Mouse (Mus musculus): ENCODE results near the gene Usp6nl. TPM values are rescaled to one million over a fixed set of nuclear protein-coding genes. Genes with fewer than 3 reads are reported as not detected.
A peak's percentile ranks its signal among the peaks of the same experiment; 100 is the strongest.

Gene Usp6nl
- polyA plus RNA-seq, 1 experiment from 2014 or later = 8.6 TPM

GRCm38 (mm10) chr2:6309373-6309821 lies 13.1 kb upstream of the Usp6nl start:
- no peak overlapping the region for H3K9ac ChIP-seq (replicated peaks)
- no peaks in the 10 kb centered on the region for H3K27me3 ChIP-seq
- H3K36me3 ChIP-seq = no peaks in the 10 kb centered on the region
- no peaks in the 10 kb centered on the region for H3K4me1 ChIP-seq (replicated peaks)
- no peak for ATAC-seq
- no peak overlapping the region for H3K4me3 ChIP-seq (replicated peaks)
- no peak overlapping the region for H3K4me2 ChIP-seq (replicated peaks)
- WGBS = 92% methylated on average over 6 of the region's 6 CpGs
- no peaks in the 10 kb centered on the region for H3K9me3 ChIP-seq
- H3K27ac ChIP-seq = no peak overlapping the region

- no peaks in the 10 kb centered on the region for H3K4me1 ChIP-seq (replicated peaks)
- no peak overlapping the region for H3K27ac ChIP-seq
- 89% methylated on average over 10 of the region's 10 CpGs for WGBS
- no peak overlapping the region for H3K4me3 ChIP-seq (replicated peaks)
- H3K36me3 ChIP-seq = no peaks in the 10 kb centered on the region
- ATAC-seq = no peak
- H3K27me3 ChIP-seq = no peaks in the 10 kb centered on the region
- no peak overlapping the region for H3K9ac ChIP-seq (replicated peaks)
- no peak overlapping the region for H3K4me2 ChIP-seq (replicated peaks)
- H3K9me3 ChIP-seq = no peaks in the 10 kb centered on the region; the same call in 1 of the 2 replicates
Observed at GRCm38 (mm10) chr2:6312764-6313163, 9.7 kb upstream of the Usp6nl start.

DNA sequence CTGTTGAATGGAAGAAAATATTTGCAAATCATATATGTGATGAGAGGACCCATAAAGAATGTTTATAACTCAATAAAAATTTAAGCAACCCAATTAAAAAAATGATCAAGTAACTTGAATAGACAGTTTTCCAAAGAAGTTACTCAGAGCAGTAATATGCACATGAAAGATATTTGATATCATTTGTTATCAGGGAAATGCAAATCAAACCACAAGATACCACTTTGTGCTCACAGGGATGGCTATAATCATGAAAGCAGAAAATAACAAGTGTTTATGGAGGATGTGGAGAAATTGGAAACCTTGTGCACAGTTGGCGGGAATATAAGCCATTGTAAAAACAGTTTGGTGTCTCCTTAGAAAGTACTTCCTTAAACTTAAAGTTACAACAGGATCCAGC lies 8.7 kb upstream of the Usp6nl start:
- Histone ChIP-seq H3K4me1 (replicated peaks) (no peaks in the 10 kb centered on the region), H3K4me3 (replicated peaks) (no peak overlapping the region), H3K4me2 (replicated peaks) (no peak overlapping the region), H3K9me3 (no peaks in the 10 kb centered on the region; the same call in 1 of the 2 replicates), H3K27me3 (no peaks in the 10 kb centered on the region), H3K36me3 (no peaks in the 10 kb centered on the region), H3K9ac (replicated peaks) (no peak overlapping the region), H3K27ac (no peak overlapping the region)
- WGBS = 93% methylated on average over 1 of the region's 1 CpGs
- no peak for ATAC-seq

GRCm38 (mm10) chr2:6320153-6320552 lies 2.3 kb upstream of the Usp6nl start:
- no peak overlapping the region for H3K4me3 ChIP-seq (replicated peaks)
- no peak overlapping the region for H3K9ac ChIP-seq (replicated peaks)
- ATAC-seq = no peak
- no peaks in the 10 kb centered on the region for H3K9me3 ChIP-seq
- no peaks in the 10 kb centered on the region for H3K36me3 ChIP-seq
- WGBS = 91% methylated on average over 3 of the region's 3 CpGs
- peaks cover 24% of the 10 kb centered on the region for H3K4me1 ChIP-seq (replicated peaks)
- H3K27me3 ChIP-seq = 0 out of 2 replicates have a peak, but pooled peaks cover 3% of the 10 kb centered on the region
- H3K27ac ChIP-seq = no peak overlapping the region
- H3K4me2 ChIP-seq (replicated peaks) = no peak overlapping the region

GRCm38 (mm10) chr2:6321769-6322375 lies 595 bp upstream of the Usp6nl start:
- H3K9ac ChIP-seq (replicated peaks) = peak overlapping the region; percentile 97
- ATAC-seq = no peak; the same call in 1 of the 2 replicates
- 0 out of 2 replicates have a peak, but pooled peaks cover 3% of the 10 kb centered on the region for H3K27me3 ChIP-seq
- H3K4me3 ChIP-seq (replicated peaks) = peak overlapping the region; percentile 88
- H3K36me3 ChIP-seq = no peaks in the 10 kb centered on the region
- H3K4me2 ChIP-seq (replicated peaks) = peak overlapping the region; percentile 68
- peaks cover 30% of the 10 kb centered on the region for H3K4me1 ChIP-seq (replicated peaks)
- H3K27ac ChIP-seq = peak overlapping the region; percentile 98
- H3K9me3 ChIP-seq = no peaks in the 10 kb centered on the region
- WGBS = 7% methylated on average over 9 of the region's 9 CpGs

GRCm38 (mm10) chr2:6322938-6323521 lies 563 bp downstream of the Usp6nl start:
- no peaks in the 10 kb centered on the region for H3K9me3 ChIP-seq
- WGBS = under 1% methylated on average over 63 of the region's 70 CpGs
- H3K9ac ChIP-seq (replicated peaks) = peak overlapping the region; percentile 97
- ATAC-seq = peak; percentile 84
- 0 out of 2 replicates have a peak, but pooled peaks cover 3% of the 10 kb centered on the region for H3K27me3 ChIP-seq
- peaks cover 30% of the 10 kb centered on the region for H3K4me1 ChIP-seq (replicated peaks)
- H3K4me3 ChIP-seq (replicated peaks) = peak overlapping the region; percentile 88
- peak overlapping the region; percentile 98 for H3K27ac ChIP-seq
- H3K4me2 ChIP-seq (replicated peaks) = peak overlapping the region; percentile 68
- H3K36me3 ChIP-seq = no peaks in the 10 kb centered on the region

- Histone ChIP-seq H3K4me1 (replicated peaks) (peaks cover 34% of the 10 kb centered on the region), H3K36me3 (no peaks in the 10 kb centered on the region), H3K9ac (replicated peaks) (0 out of 2 replicates have a peak overlapping the region, but pooled peaks have one; percentile 10), H3K27ac (no peak overlapping the region), H3K27me3 (no peaks in the 10 kb centered on the region), H3K9me3 (no peaks in the 10 kb centered on the region), H3K4me2 (replicated peaks) (no peak overlapping the region), H3K4me3 (replicated peaks) (no peak overlapping the region)
- 36% methylated on average over 3 of the region's 3 CpGs for WGBS
- ATAC-seq = no peak
Observed at GRCm38 (mm10) chr2:6325646-6326045, 3.2 kb downstream of the Usp6nl start.

GRCm38 (mm10) chr2:6328927-6329326 lies 6.5 kb downstream of the Usp6nl start:
- WGBS = 88% methylated on average over 7 of the region's 7 CpGs
- H3K27me3 ChIP-seq = no peaks in the 10 kb centered on the region
- no peak overlapping the region for H3K9ac ChIP-seq (replicated peaks)
- H3K4me2 ChIP-seq (replicated peaks) = no peak overlapping the region
- ATAC-seq = no peak
- peaks cover 29% of the 10 kb centered on the region for H3K4me1 ChIP-seq (replicated peaks)
- no peaks in the 10 kb centered on the region for H3K9me3 ChIP-seq
- H3K27ac ChIP-seq = no peak overlapping the region
- no peaks in the 10 kb centered on the region for H3K36me3 ChIP-seq
- H3K4me3 ChIP-seq (replicated peaks) = no peak overlapping the region

GRCm38 (mm10) chr2:6330756-6331155 lies 8.3 kb downstream of the Usp6nl start:
- ATAC-seq = no peak
- H3K4me2 ChIP-seq (replicated peaks) = no peak overlapping the region
- 94% methylated on average over 8 of the region's 8 CpGs for WGBS
- no peak overlapping the region for H3K4me3 ChIP-seq (replicated peaks)
- H3K36me3 ChIP-seq = no peaks in the 10 kb centered on the region
- no peaks in the 10 kb centered on the region for H3K9me3 ChIP-seq
- no peaks in the 10 kb centered on the region for H3K27me3 ChIP-seq
- H3K27ac ChIP-seq = no peak overlapping the region
- no peak overlapping the region for H3K9ac ChIP-seq (replicated peaks)
- peaks cover 25% of the 10 kb centered on the region for H3K4me1 ChIP-seq (replicated peaks)

GRCm38 (mm10) chr2:6331324-6332137 lies 9.1 kb downstream of the Usp6nl start:
- Histone ChIP-seq H3K36me3 (no peaks in the 10 kb centered on the region), H3K27ac (no peak overlapping the region), H3K9ac (replicated peaks) (no peak overlapping the region), H3K27me3 (no peaks in the 10 kb centered on the region), H3K4me1 (replicated peaks) (peaks cover 25% of the 10 kb centered on the region), H3K4me2 (replicated peaks) (no peak overlapping the region), H3K9me3 (no peaks in the 10 kb centered on the region), H3K4me3 (replicated peaks) (no peak overlapping the region)
- 83% methylated on average over 7 of the region's 7 CpGs for WGBS
- ATAC-seq = no peak

- H3K9ac ChIP-seq (replicated peaks) = no peak overlapping the region
- WGBS = 89% methylated on average over 1 of the region's 1 CpGs
- H3K4me1 ChIP-seq (replicated peaks) = peaks cover 25% of the 10 kb centered on the region
- ATAC-seq = no peak
- no peak overlapping the region for H3K4me2 ChIP-seq (replicated peaks)
- no peaks in the 10 kb centered on the region for H3K36me3 ChIP-seq
- no peaks in the 10 kb centered on the region for H3K9me3 ChIP-seq
- H3K4me3 ChIP-seq (replicated peaks) = no peak overlapping the region
- no peaks in the 10 kb centered on the region for H3K27me3 ChIP-seq
- H3K27ac ChIP-seq = no peak overlapping the region
Observed at GRCm38 (mm10) chr2:6333570-6333969, 11.1 kb downstream of the Usp6nl start.

- H3K9me3 ChIP-seq = no peaks in the 10 kb centered on the region
- H3K4me3 ChIP-seq (replicated peaks) = no peak overlapping the region
- H3K36me3 ChIP-seq = no peaks in the 10 kb centered on the region
- no peak overlapping the region for H3K27ac ChIP-seq
- H3K4me1 ChIP-seq (replicated peaks) = peaks cover 25% of the 10 kb centered on the region
- ATAC-seq = no peak
- 92% methylated on average over 6 of the region's 6 CpGs for WGBS
- H3K27me3 ChIP-seq = no peaks in the 10 kb centered on the region
- H3K9ac ChIP-seq (replicated peaks) = no peak overlapping the region
- no peak overlapping the region for H3K4me2 ChIP-seq (replicated peaks)
Observed at GRCm38 (mm10) chr2:6334011-6334410, 11.5 kb downstream of the Usp6nl start.
